Mouse (Mus musculus) embryo, embryonic 11.5 days (tissue): ENCODE measurements around the gene Smap1.

Source experiments
- DNase-seq: peaks from one replicate; pipeline ENCODE4 v3.0.0-alpha.2; 2012; ENCODE audit warnings: low read depth, low spot score

Smap1 gene

GRCm38 (mm10) chr1:23836630-23837029 is 85.5 kb downstream of the Smap1 start:
- no peak for DNase-seq

- no peak for DNase-seq
Measured at GRCm38 (mm10) chr1:23834819-23835218, 87.3 kb downstream of the Smap1 start.

GRCm38 (mm10) chr1:23834246-23834645 is 87.9 kb downstream of the Smap1 start:
- no peak for DNase-seq

GRCm38 (mm10) chr1:23826887-23827758 is 95.0 kb downstream of the Smap1 start:
- peak; percentile 49 for DNase-seq

- DNase-seq, result no peak
Measured at GRCm38 (mm10) chr1:23821615-23822014, 100.5 kb downstream of the Smap1 start.

GRCm38 (mm10) chr1:23798306-23798705 is 123.8 kb downstream of the Smap1 start:
- DNase-seq, result no peak
